Mouse (Mus musculus): ENCODE measurements around the gene Man1a2. TPM values are rescaled to one million over a fixed set of nuclear protein-coding genes. Genes with fewer than 3 reads are reported as not detected.

The Man1a2 gene
- 5.6 and 6.1 TPM in 2 replicates for total RNA-seq (2015; ENCODE audit: low replicate concordance)
- total RNA-seq (2017; ENCODE audit: low replicate concordance): 30.0 and 31.8 TPM in 2 replicates

- peak; percentile 75 for ATAC-seq (replicated peaks; ENCODE audit: low FRiP score, poor library complexity, severe bottlenecking)
These were observed at the start of gene Man1a2 for GRCm38 (mm10) chr3:100685087-100685762. TSS of gene Man1a2 (minus strand) at chr3:100685503.

GRCm38 (mm10) chr3:100734482-100735154, 49.3 kb upstream of the Man1a2 start:
- no peak for ATAC-seq (replicated peaks; ENCODE audit: low FRiP score, poor library complexity, severe bottlenecking)

- no peak for ATAC-seq (replicated peaks; ENCODE audit: low FRiP score, poor library complexity, severe bottlenecking)
These were observed 46.6 kb upstream of the Man1a2 start for GRCm38 (mm10) chr3:100731896-100732295.

- no peak for ATAC-seq (replicated peaks; ENCODE audit: low FRiP score, poor library complexity, severe bottlenecking)
These were observed 46.0 kb upstream of the Man1a2 start for GRCm38 (mm10) chr3:100731347-100731746.

GRCm38 (mm10) chr3:100728008-100728712, 42.9 kb upstream of the Man1a2 start:
- ATAC-seq (replicated peaks; ENCODE audit: low FRiP score, poor library complexity, severe bottlenecking): no peak

- ATAC-seq (replicated peaks; ENCODE audit: low FRiP score, poor library complexity, severe bottlenecking): no peak
These were observed 40.8 kb upstream of the Man1a2 start for GRCm38 (mm10) chr3:100725960-100726674.

- no peak for ATAC-seq (replicated peaks; ENCODE audit: low FRiP score, poor library complexity, severe bottlenecking)
These were observed 35.5 kb upstream of the Man1a2 start for GRCm38 (mm10) chr3:100720786-100721300.

- ATAC-seq (replicated peaks; ENCODE audit: low FRiP score, poor library complexity, severe bottlenecking): no peak
These were observed 30.9 kb upstream of the Man1a2 start for GRCm38 (mm10) chr3:100716241-100716640.

GRCm38 (mm10) chr3:100715367-100715766, 30.1 kb upstream of the Man1a2 start:
- ATAC-seq (replicated peaks; ENCODE audit: low FRiP score, poor library complexity, severe bottlenecking): no peak

- ATAC-seq (replicated peaks; ENCODE audit: low FRiP score, poor library complexity, severe bottlenecking): no peak
These were observed 28.1 kb upstream of the Man1a2 start for GRCm38 (mm10) chr3:100713142-100714005.

- no peak for ATAC-seq (replicated peaks; ENCODE audit: low FRiP score, poor library complexity, severe bottlenecking)
These were observed 26.8 kb upstream of the Man1a2 start for GRCm38 (mm10) chr3:100712140-100712539.

GRCm38 (mm10) chr3:100711486-100711885, 26.2 kb upstream of the Man1a2 start:
- no peak for ATAC-seq (replicated peaks; ENCODE audit: low FRiP score, poor library complexity, severe bottlenecking)

- no peak for ATAC-seq (replicated peaks; ENCODE audit: low FRiP score, poor library complexity, severe bottlenecking)
These were observed 21.8 kb upstream of the Man1a2 start for GRCm38 (mm10) chr3:100707117-100707516.

- no peak for ATAC-seq (replicated peaks; ENCODE audit: low FRiP score, poor library complexity, severe bottlenecking)
These were observed 19.9 kb upstream of the Man1a2 start for GRCm38 (mm10) chr3:100705128-100705667.

GRCm38 (mm10) chr3:100703847-100704644, 18.7 kb upstream of the Man1a2 start:
- ATAC-seq (replicated peaks; ENCODE audit: low FRiP score, poor library complexity, severe bottlenecking): no peak

- no peak for ATAC-seq (replicated peaks; ENCODE audit: low FRiP score, poor library complexity, severe bottlenecking)
These were observed 17.9 kb upstream of the Man1a2 start for GRCm38 (mm10) chr3:100702875-100703846.

GRCm38 (mm10) chr3:100688747-100689146, 3.4 kb upstream of the Man1a2 start:
- no peak for ATAC-seq (replicated peaks; ENCODE audit: low FRiP score, poor library complexity, severe bottlenecking)
